Mouse (Mus musculus) forebrain, embryonic 12.5 days (tissue): ENCODE results near the gene Slco3a1. TPM values are rescaled to one million over a fixed set of nuclear protein-coding genes. Genes with fewer than 3 reads are reported as not detected.

Experiments
- ATAC-seq: fragments of 200-750 bp; cut with Nextera tagmentation; 2 replicates; pipeline ENCODE4 v1.8.0; 2017; ENCODE audit warnings: moderate TSS enrichment; ENCODE audit not compliant: low FRiP score
- H3K27ac ChIP-seq: fragments of 300-500 bp; sonication (generic); 2 replicates; pipeline ENCODE4 v1.5.1; 2016; ENCODE audit warnings: mild to moderate bottlenecking
- H3K27me3 ChIP-seq: fragments of 300-500 bp; sonication (generic); 2 replicates; pipeline ENCODE4 v1.6.1; 2016; ENCODE audit warnings: mild to moderate bottlenecking
- H3K36me3 ChIP-seq: fragments of 300-500 bp; sonication (generic); replicated peaks from 2 replicates; pipeline ENCODE4 v1.6.1; 2016; ENCODE audit warnings: mild to moderate bottlenecking
- H3K4me1 ChIP-seq: fragments of 300-500 bp; sonication (generic); 2 replicates; pipeline ENCODE4 v1.6.1; 2016
- H3K4me2 ChIP-seq: fragments of 300-500 bp; sonication (generic); 2 replicates; pipeline ENCODE4 v1.6.1; 2016; ENCODE audit warnings: mild to moderate bottlenecking, moderate library complexity
- H3K4me3 ChIP-seq: fragments of 300-500 bp; sonication (generic); replicated peaks from 2 replicates; pipeline ENCODE4 v1.5.1; 2016; ENCODE audit warnings: mild to moderate bottlenecking
- H3K9ac ChIP-seq: fragments of 300-500 bp; sonication (generic); 2 replicates; pipeline ENCODE4 v1.6.1; 2016; ENCODE audit warnings: mild to moderate bottlenecking
- H3K9me3 ChIP-seq: fragments of 300-500 bp; sonication (generic); 2 replicates; pipeline ENCODE4 v1.6.1; 2016
- WGBS: fragments of 180-500 bp; shearing (Covaris S2); methylation state at CpG from one replicate; pipeline ENCODE4 v1.1.7; 2016; 5-methylcytosine and 5-hydroxymethylcytosine counted together
- polyA plus RNA-seq: library from polyadenylated mRNA; unstranded; fragments of >200 nt; fragmentation: Nextera tagmentation; extraction: Ambion mirVana; gene quantifications from 2 replicates; pipeline ENCODE4 v1.2.1, GENCODE M21; 2016

Gene Slco3a1
- polyA plus RNA-seq, 1 experiment from 2014 or later, result 12.0 TPM

- 78% methylated on average over 7 of the region's 7 CpGs for WGBS
- no peak overlapping the region for H3K4me3 ChIP-seq
Observed at GRCm38 (mm10) chr7:74348318-74348890, 206.2 kb downstream of the Slco3a1 start.

GRCm38 (mm10) chr7:74347026-74347425 lies 207.6 kb downstream of the Slco3a1 start:
- Histone ChIP-seq H3K4me3 (no peak overlapping the region), H3K36me3 (no peaks in the 10 kb centered on the region), H3K9me3 (no peaks in the 10 kb centered on the region), H3K9ac (no peak overlapping the region), H3K4me1 (peaks cover 21% of the 10 kb centered on the region), H3K27me3 (no peaks in the 10 kb centered on the region), H3K4me2 (no peak overlapping the region), H3K27ac (no peak overlapping the region)
- ATAC-seq, result no peak
- WGBS, result 87% methylated on average over 9 of the region's 9 CpGs

More at GRCm38 (mm10) chr7:74348318-74348890, 206.2 kb downstream of the Slco3a1 start:
- Histone ChIP-seq H3K9ac (no peak overlapping the region), H3K27me3 (no peaks in the 10 kb centered on the region), H3K36me3 (no peaks in the 10 kb centered on the region), H3K4me1 (peaks cover 26% of the 10 kb centered on the region), H3K27ac (no peak overlapping the region), H3K4me2 (no peak overlapping the region), H3K9me3 (no peaks in the 10 kb centered on the region)
- no peak for ATAC-seq

- Histone ChIP-seq H3K9me3 (no peaks in the 10 kb centered on the region), H3K9ac (no peak overlapping the region), H3K36me3 (no peaks in the 10 kb centered on the region), H3K27ac (no peak overlapping the region), H3K27me3 (no peaks in the 10 kb centered on the region), H3K4me1 (peaks cover 21% of the 10 kb centered on the region), H3K4me2 (no peak overlapping the region), H3K4me3 (no peak overlapping the region)
- WGBS, result 66% methylated on average over 3 of the region's 3 CpGs
- no peak for ATAC-seq
Observed at GRCm38 (mm10) chr7:74346451-74346850, 208.1 kb downstream of the Slco3a1 start.

- Histone ChIP-seq H3K9ac (no peak overlapping the region), H3K27me3 (no peaks in the 10 kb centered on the region; the same call in 1 of the 2 replicates), H3K4me1 (peaks cover 2% of the 10 kb centered on the region; the same call in 1 of the 2 replicates), H3K9me3 (no peaks in the 10 kb centered on the region), H3K4me2 (no peak overlapping the region), H3K4me3 (no peak overlapping the region), H3K27ac (no peak overlapping the region), H3K36me3 (no peaks in the 10 kb centered on the region)
- no peak for ATAC-seq
- WGBS, result 63% methylated on average over 4 of the region's 4 CpGs
Observed at GRCm38 (mm10) chr7:74341149-74341805, 213.3 kb downstream of the Slco3a1 start.

- 90% methylated on average over 8 of the region's 8 CpGs for WGBS
- no peak for ATAC-seq
- H3K36me3 ChIP-seq, result no peaks in the 10 kb centered on the region
- no peak overlapping the region for H3K4me2 ChIP-seq
- H3K27ac ChIP-seq, result no peak overlapping the region
- H3K9ac ChIP-seq, result no peak overlapping the region
- no peaks in the 10 kb centered on the region for H3K9me3 ChIP-seq
- no peaks in the 10 kb centered on the region for H3K4me1 ChIP-seq
- no peak overlapping the region for H3K4me3 ChIP-seq
- no peaks in the 10 kb centered on the region; the same call in 1 of the 2 replicates for H3K27me3 ChIP-seq
Observed at GRCm38 (mm10) chr7:74340419-74340954, 214.1 kb downstream of the Slco3a1 start.

GRCm38 (mm10) chr7:74337677-74338420 lies 216.7 kb downstream of the Slco3a1 start:
- no peaks in the 10 kb centered on the region for H3K4me1 ChIP-seq
- WGBS, result 86% methylated on average over 6 of the region's 6 CpGs
- no peaks in the 10 kb centered on the region for H3K36me3 ChIP-seq
- no peak overlapping the region for H3K9ac ChIP-seq
- no peaks in the 10 kb centered on the region for H3K9me3 ChIP-seq
- no peak for ATAC-seq
- H3K4me3 ChIP-seq, result no peak overlapping the region
- H3K27ac ChIP-seq, result no peak overlapping the region
- no peaks in the 10 kb centered on the region; the same call in 1 of the 2 replicates for H3K27me3 ChIP-seq
- no peak overlapping the region for H3K4me2 ChIP-seq

GRCm38 (mm10) chr7:74332323-74332722 lies 222.3 kb downstream of the Slco3a1 start:
- Histone ChIP-seq H3K27ac (no peak overlapping the region), H3K4me1 (peaks cover 10% of the 10 kb centered on the region), H3K27me3 (no peaks in the 10 kb centered on the region; the same call in 1 of the 2 replicates), H3K9me3 (no peaks in the 10 kb centered on the region), H3K36me3 (no peaks in the 10 kb centered on the region), H3K4me3 (no peak overlapping the region), H3K4me2 (no peak overlapping the region), H3K9ac (no peak overlapping the region)
- 67% methylated on average over 3 of the region's 3 CpGs for WGBS
- ATAC-seq, result no peak

GRCm38 (mm10) chr7:74330858-74331726 lies 223.5 kb downstream of the Slco3a1 start:
- WGBS, result 80% methylated on average over 7 of the region's 7 CpGs
- H3K9me3 ChIP-seq, result no peaks in the 10 kb centered on the region
- H3K4me2 ChIP-seq, result no peak overlapping the region
- H3K9ac ChIP-seq, result no peak overlapping the region
- peaks cover 10% of the 10 kb centered on the region for H3K4me1 ChIP-seq
- ATAC-seq, result no peak
- no peaks in the 10 kb centered on the region for H3K27me3 ChIP-seq
- H3K27ac ChIP-seq, result 0 out of 2 replicates have a peak overlapping the region, but pooled peaks have one; percentile 21
- no peaks in the 10 kb centered on the region for H3K36me3 ChIP-seq
- H3K4me3 ChIP-seq, result no peak overlapping the region

GRCm38 (mm10) chr7:74330117-74330857 lies 224.3 kb downstream of the Slco3a1 start:
- WGBS, result 72% methylated on average over 7 of the region's 7 CpGs
- Histone ChIP-seq H3K4me2 (no peak overlapping the region), H3K4me1 (peaks cover 13% of the 10 kb centered on the region), H3K27ac (0 out of 2 replicates have a peak overlapping the region, but pooled peaks have one; percentile 56), H3K9me3 (no peaks in the 10 kb centered on the region), H3K4me3 (no peak overlapping the region), H3K9ac (no peak overlapping the region), H3K27me3 (no peaks in the 10 kb centered on the region), H3K36me3 (no peaks in the 10 kb centered on the region)
- ATAC-seq, result no peak

GRCm38 (mm10) chr7:74329004-74329403 lies 225.6 kb downstream of the Slco3a1 start:
- Histone ChIP-seq H3K4me3 (no peak overlapping the region), H3K27me3 (no peaks in the 10 kb centered on the region), H3K9ac (no peak overlapping the region), H3K36me3 (no peaks in the 10 kb centered on the region), H3K4me2 (no peak overlapping the region), H3K4me1 (peaks cover 25% of the 10 kb centered on the region), H3K27ac (no peak overlapping the region), H3K9me3 (no peaks in the 10 kb centered on the region)
- ATAC-seq, result no peak
- 74% methylated on average over 1 of the region's 1 CpGs for WGBS

GRCm38 (mm10) chr7:74327716-74328115 lies 226.9 kb downstream of the Slco3a1 start:
- WGBS, result 95% methylated on average over 5 of the region's 5 CpGs
- Histone ChIP-seq H3K9me3 (no peaks in the 10 kb centered on the region), H3K27me3 (no peaks in the 10 kb centered on the region), H3K4me3 (no peak overlapping the region), H3K4me2 (no peak overlapping the region), H3K36me3 (no peaks in the 10 kb centered on the region), H3K27ac (no peak overlapping the region), H3K4me1 (peaks cover 38% of the 10 kb centered on the region), H3K9ac (no peak overlapping the region)
- ATAC-seq, result no peak
